Mouse (Mus musculus) neural tube, embryonic 15.5 days (tissue): ENCODE data around the gene Rbm10. TPM values are rescaled to one million over a fixed set of nuclear protein-coding genes. Genes with fewer than 3 reads are reported as not detected.

Experiments
- polyA plus RNA-seq: library from polyadenylated mRNA; unstranded; fragments of >200 nt; fragmentation: Nextera tagmentation; extraction: Ambion mirVana; gene quantifications from 2 replicates; pipeline ENCODE4 v1.2.1, GENCODE M21; 2015

The Rbm10 gene
- polyA plus RNA-seq, 1 experiment from 2014 or later: 47.2 TPM

Other genes with a start within 250 kb of the Rbm10 start
- gene Jade3, start 191.8 kb upstream of the Rbm10 start, polyA plus RNA-seq: 4.0 and 4.7 TPM in 2 replicates
- gene Rgn, start 67.7 kb upstream of the Rbm10 start, polyA plus RNA-seq: 0.58 and 0.83 TPM in 2 replicates
- 244 and 252 TPM in 2 replicates for gene Ndufb11, start 116 bp downstream of the Rbm10 start, polyA plus RNA-seq
- gene Uba1, start 40.8 kb downstream of the Rbm10 start, polyA plus RNA-seq: 314 and 341 TPM in 2 replicates
- 154 and 167 TPM in 2 replicates for gene Cdk16, start 70.5 kb downstream of the Rbm10 start, polyA plus RNA-seq
- 83.8 and 84.9 TPM in 2 replicates for gene Usp11, start 86.4 kb downstream of the Rbm10 start, polyA plus RNA-seq
- 352 and 406 TPM in 2 replicates for gene Araf, start 180.3 kb downstream of the Rbm10 start, polyA plus RNA-seq